Mouse (Mus musculus) embryo, embryonic 11.5 days (tissue): ENCODE data around the gene Gm13762.
"Not testable (repeated sequence)": the region's sequence is repeated elsewhere in the genome, so short reads cannot be mapped to it uniquely, and the experiment has no call there.

Experiments used
- DNase-seq: peaks from one replicate; pipeline ENCODE4 v3.0.0-alpha.2; 2012; ENCODE audit warnings: low read depth, low spot score

Gene Gm13762

GRCm38 (mm10) chr2:88980181-88980580, at the start of gene Gm13762:
TSS of gene Gm13762 (minus strand) at chr2:88980281.
- DNase-seq, result no peak

- not testable (repeated sequence) for DNase-seq
These were observed 41.4 kb upstream of the Gm13762 start for GRCm38 (mm10) chr2:89021436-89021835.

- DNase-seq, result no peak
These were observed 38.2 kb upstream of the Gm13762 start, which contains the start of gene Olfr1216 for GRCm38 (mm10) chr2:89018240-89018639. TSS of gene Olfr1216 (minus strand) at chr2:89018340.

GRCm38 (mm10) chr2:89006873-89007272, 26.8 kb upstream of the Gm13762 start, which contains the start of gene Olfr1215:
TSS of gene Olfr1215 (minus strand) at chr2:89006973.
- no peak for DNase-seq

GRCm38 (mm10) chr2:88992553-88992952, 12.5 kb upstream of the Gm13762 start, which contains the start of gene Olfr1214:
TSS of gene Olfr1214 (minus strand) at chr2:88992653.
- no peak for DNase-seq

- no peak for DNase-seq
These were observed 26.4 kb downstream of the Gm13762 start, which contains the start of gene Olfr1212 for GRCm38 (mm10) chr2:88953669-88954068. TSS of gene Olfr1212 (plus strand) at chr2:88953969.

GRCm38 (mm10) chr2:88938011-88938410, 42.1 kb downstream of the Gm13762 start, which contains the start of gene Olfr1211:
TSS of gene Olfr1211 (minus strand) at chr2:88938111.
- DNase-seq, result no peak
